Mouse (Mus musculus): Measurements from ENCODE around the gene Sirpa.

Sirpa gene

DNA sequence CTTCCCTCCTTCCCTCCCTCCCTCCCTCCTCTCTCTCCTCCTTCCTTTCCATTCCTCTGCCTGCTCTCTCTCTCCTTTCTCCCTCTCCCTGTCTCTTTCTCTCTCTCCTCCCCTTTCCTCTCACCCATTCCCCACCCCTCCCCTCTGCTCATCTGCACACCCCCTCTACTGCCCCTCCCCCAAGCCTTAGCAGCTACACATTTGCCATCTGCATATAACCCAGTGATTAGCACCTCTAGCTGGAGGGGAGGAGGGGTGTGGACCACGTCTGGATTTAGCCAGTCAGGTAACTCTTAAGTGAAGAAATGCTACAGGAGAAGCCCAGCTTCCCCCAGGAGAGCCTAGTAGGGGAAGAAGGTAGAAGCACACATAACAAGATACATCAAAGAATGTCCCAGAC, 7.7 kb upstream of the Sirpa start:
- DNase-seq (ENCODE audit: low spot score) = no peak

DNA sequence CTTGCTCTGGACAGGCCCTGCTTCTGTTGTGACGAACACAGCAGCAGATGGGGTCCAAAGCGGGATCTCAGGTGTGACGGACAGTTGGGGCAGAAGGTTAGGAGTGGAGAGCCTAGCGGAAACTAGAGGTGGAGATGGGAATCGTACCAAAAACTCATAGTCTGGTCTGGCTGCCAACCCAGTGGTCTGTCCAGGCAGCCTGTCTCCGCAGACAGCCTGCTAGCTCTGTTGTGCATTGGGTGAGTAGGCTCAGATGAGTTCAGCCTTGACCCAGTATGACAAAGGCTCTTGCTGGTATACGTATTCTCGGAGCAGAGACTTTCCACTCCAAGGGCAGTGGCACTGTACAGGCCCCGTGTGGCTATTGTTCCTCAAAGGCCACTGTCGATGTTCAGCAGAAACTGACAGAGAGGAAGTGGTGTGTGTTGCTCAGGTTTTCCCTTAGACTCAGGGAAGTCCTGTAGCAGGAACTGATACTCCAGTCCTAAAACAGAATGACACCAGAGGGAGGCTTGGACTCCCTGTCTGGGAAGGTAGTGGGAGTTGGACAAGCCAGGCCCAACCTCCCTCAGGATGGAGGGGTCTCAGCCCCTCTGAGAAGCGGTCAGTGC, 6.6 kb upstream of the Sirpa start:
- DNase-seq (ENCODE audit: low spot score) = no peak

- DNase-seq (ENCODE audit: low spot score) = no peak
Observed at GRCm38 (mm10) chr2:129587241-129587640, 5.4 kb upstream of the Sirpa start.

DNA sequence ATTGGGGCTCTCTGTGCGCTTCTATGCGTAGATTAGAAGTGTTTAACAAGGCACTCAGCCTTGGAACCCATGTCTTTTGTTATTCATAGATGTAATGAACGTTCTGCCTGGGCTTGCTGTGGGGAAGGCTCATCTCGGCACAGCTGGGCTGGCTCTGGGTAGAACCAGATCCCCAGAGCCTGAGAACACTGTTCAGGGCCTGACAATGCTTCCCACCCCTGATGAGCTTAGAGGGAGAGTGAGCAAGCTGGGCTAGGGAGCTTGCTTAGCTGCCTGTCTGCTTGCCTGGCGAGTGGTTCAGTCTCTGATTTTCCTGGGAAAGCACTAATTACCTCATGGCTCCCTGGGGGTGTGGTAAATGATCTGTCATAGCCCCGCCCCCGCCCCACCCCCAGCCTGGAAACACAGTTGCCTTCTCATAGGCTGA, 4.8 kb upstream of the Sirpa start:
- no peak for DNase-seq (ENCODE audit: low spot score)

DNA sequence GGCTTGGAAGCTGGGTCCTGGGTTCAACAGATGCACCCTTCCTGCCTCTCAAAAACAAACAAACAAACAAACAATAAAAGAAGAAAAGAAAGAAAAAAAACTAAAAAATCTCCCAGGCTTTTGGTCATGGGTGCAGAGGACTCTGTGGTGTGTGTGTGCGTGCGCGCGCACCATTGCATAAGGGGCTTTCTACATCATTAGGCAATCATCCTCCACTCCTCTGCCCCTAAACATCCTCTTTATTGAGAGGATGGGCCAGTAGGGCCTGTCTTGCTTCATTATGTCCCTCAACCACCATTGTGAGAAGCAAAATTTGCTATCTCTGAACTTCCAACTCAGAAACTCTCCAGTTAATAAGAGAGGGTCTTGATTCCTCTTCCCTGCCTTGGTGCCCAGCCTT, 738 bp upstream of the Sirpa start:
- DNase-seq (ENCODE audit: low spot score) = no peak

- peak; percentile 69 for DNase-seq (ENCODE audit: low spot score)
Observed at GRCm38 (mm10) chr2:129593141-129593875, 673 bp downstream of the Sirpa start.

DNA sequence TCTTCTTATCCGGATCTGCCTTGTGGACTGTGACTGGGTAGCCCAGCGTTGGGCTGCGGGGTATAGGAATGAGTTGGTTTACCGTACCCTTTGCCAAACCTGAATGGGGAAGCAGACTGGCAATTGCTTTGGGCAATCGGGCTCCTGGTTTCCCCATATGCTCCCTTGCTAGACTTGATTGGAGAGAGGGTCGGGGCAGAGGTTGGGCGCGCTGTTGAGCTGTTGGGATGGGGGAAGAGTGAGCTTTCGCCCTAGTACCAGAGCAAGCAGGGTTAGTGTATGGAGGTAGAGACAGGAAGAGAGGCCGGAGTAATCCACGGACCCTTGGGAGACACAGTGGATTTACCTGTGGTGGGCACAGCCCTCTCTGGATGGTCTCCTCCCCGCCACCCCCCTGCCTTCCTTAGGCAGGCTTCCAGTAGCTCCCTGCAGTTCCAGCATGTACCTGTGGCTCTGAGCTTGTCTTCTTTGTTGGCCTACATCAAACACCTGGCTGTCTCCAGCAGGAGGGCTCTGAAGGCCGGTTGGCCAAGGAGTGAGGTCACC, 1.3 kb downstream of the Sirpa start:
- no peak for DNase-seq (ENCODE audit: low spot score)

- no peak for DNase-seq (ENCODE audit: low spot score)
Observed at GRCm38 (mm10) chr2:129594569-129594968, 1.9 kb downstream of the Sirpa start.

- DNase-seq (ENCODE audit: low spot score) = no peak
Observed at GRCm38 (mm10) chr2:129595206-129595605, 2.6 kb downstream of the Sirpa start.

DNA sequence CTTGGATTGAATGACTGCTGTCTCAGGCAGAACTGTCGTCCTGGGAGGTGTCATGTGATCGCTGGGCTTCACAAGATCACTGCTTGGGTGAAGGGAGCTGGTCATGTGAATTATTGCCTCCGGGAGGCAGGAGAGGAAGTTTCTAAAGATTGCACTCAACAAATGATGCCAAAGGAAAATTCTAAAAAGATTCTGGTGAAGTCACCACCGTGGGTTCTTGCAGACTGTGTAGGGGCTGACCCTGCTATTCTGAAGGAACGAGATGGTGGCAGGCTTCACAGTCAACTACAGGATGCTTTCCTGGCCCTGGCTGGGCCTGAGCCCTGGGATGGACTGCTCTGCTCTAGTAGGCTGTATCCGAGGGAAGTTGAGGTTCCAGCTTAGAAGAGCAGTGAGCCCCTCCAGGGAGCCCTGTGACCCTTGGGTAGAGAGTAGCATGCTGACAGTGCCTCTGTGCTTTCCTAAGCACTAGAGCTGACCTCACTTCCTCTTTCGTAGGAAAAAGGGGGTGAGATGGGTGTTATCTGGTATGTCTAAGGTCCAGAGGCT, 3.1 kb downstream of the Sirpa start:
- DNase-seq (ENCODE audit: low spot score) = no peak

DNA sequence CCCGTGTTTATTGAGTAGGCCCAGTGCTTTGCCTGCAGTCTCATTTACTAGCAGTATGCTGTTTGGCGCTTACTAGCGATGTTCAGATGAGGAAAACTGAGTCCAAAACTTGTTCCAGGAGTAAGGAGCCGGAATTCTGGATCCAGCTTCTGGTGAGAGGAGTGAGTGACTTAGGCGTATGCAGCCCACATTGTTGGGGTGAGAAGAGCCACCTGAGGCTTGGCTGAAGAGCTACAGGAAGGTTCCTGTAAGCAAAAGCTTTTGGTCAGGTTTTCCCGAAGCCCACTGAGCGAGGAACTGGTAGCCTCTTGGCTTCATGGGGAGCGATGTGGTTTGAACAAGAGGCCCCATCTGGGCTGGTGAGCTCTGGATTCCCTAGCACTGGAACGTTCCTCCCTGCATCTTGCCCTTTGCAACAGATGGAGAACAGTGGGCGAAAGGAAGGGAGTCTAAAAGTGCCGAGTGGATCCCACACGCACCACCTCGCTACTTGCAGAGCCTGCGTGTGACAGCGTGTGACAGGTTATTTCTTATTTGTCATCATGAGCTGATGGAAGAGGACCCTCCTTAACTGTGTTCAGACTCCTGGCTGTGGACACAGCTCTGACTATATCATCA, 4.0 kb downstream of the Sirpa start:
- peak; percentile 55 for DNase-seq (ENCODE audit: low spot score)

- no peak for DNase-seq (ENCODE audit: low spot score)
Observed at GRCm38 (mm10) chr2:129597581-129597980, 4.9 kb downstream of the Sirpa start.

- DNase-seq (ENCODE audit: low spot score) = no peak
Observed at GRCm38 (mm10) chr2:129598094-129598493, 5.5 kb downstream of the Sirpa start.

- no peak for DNase-seq (ENCODE audit: low spot score)
Observed at GRCm38 (mm10) chr2:129599231-129600084, 6.8 kb downstream of the Sirpa start.

- DNase-seq (ENCODE audit: low spot score) = no peak
Observed at GRCm38 (mm10) chr2:129601059-129601650, 8.5 kb downstream of the Sirpa start.

DNA sequence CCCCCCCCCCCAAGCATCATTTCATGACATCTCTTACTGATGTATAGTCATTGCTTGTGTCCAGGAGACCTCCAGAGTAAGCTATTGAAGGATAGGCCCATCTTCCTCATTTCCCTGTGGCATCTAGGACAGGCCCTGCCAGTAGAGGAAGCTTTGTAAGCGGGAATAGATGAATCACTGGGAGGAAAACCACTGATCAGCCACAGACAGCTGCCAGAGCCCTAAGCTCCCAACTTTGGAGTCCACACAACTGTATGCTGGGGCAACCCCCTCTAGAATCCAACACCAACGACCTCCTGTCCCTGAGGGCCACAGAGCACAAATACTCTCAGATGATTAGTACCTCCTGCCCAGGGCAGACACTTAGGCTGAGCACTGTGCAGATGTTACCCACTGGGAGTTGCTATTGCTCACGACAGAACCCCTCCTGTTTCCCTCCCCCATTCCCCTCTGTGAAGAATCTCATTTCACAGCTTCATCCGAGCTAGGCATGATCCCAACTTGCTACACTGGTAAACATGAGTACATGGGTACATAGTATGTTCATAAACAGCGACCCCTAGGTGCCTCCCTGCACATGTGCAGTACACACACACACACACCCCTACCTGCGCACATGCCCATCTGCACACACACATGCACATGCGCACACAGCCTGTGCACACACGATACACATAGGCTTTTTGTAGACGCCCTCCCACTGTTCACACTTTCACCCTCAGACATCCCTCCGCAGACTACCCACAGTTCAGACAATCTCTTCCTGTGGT, 9.4 kb downstream of the Sirpa start:
- DNase-seq (ENCODE audit: low spot score) = no peak

DNA sequence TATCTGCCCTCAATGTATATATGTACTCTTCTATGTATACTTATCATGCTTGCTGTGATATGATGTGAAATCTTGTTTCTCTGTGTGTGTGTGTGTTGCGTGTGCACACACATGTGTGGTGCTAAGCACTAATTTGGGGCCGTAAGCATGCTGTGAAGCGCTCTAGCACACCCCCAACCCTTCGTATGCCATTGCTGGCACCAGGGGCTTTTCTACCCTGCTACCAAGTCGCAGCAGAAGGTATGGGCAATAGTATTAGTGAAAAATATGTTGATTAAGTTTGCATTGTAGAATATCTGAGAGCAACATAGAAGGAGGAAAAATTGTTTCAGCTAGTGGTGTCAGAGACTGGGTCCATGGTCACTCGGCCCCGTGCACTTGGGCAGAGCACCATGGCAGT, 10.2 kb downstream of the Sirpa start:
- DNase-seq (ENCODE audit: low spot score) = no peak

- DNase-seq (ENCODE audit: low spot score) = no peak
Observed at GRCm38 (mm10) chr2:129603536-129603935, 10.9 kb downstream of the Sirpa start.

- DNase-seq (ENCODE audit: low spot score) = no peak
Observed at GRCm38 (mm10) chr2:129604032-129604431, 11.4 kb downstream of the Sirpa start.

DNA sequence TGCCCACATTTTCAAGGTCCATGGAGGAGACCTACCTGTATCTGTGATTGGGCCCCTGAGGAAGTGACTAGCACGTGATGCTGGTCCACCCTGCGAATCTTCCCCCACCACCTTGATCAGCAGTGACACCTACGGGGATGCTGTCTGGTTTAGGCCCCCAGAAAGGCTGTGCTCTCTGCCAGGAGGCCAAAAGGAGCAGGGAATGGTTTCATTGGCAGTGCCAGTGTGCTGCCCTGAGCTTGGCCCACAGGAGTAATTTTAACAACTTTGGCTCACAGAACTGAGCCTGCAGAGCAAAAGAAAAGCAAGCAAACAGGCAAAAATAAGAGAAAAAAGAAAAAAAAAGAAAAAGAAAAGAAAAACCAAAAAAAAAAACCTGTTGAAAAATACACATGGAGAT, 13.2 kb downstream of the Sirpa start:
- DNase-seq (ENCODE audit: low spot score) = no peak

DNA sequence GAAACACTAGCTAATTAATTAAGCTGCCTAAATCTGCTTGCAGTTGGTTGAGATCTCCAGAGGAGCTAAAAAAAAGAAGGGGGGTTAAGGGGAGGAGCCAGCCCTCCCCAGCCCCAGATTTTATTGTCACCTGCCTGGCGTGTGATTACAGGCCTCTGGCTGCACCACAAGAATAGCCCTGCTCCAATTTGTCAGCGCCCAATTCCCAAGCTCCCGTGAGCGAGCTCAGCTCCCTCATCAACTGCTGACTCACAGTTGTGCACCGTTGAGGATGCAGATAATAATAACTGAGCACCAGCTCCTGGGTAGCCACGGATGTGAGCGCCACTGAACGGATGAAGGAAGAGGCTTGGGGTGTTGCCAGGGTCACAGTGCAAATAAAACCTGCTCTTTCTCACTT, 13.6 kb downstream of the Sirpa start:
- DNase-seq (ENCODE audit: low spot score) = no peak

Measured in left cerebral cortex, adult 11 months (tissue).